Mouse (Mus musculus): ENCODE measurements around the gene U2af1. TPM values are rescaled to one million over a fixed set of nuclear protein-coding genes. Genes with fewer than 3 reads are reported as not detected.

U2af1 gene
- polyA plus RNA-seq, 1 experiment from 2014 or later = 204 TPM

- Histone ChIP-seq H3K36me3 (ENCODE audit: control insufficient read depth, insufficient read depth) (no peaks in the 10 kb centered on the region), H3K27ac (ENCODE audit: low read length) (peak within 1 kb of the TSS; percentile 48), H3K27me3 (ENCODE audit: control insufficient read depth, insufficient read depth, low read length) (peaks cover 13% of the 10 kb centered on the region), H3K4me2 (ENCODE audit: low read depth, low read length) (peak within 1 kb of the TSS; percentile 90), H3K9ac (ENCODE audit: low read length) (peak within 1 kb of the TSS; percentile 60), H3K4me3 (ENCODE audit: low read length) (peak within 1 kb of the TSS; percentile 58), H3K4me1 (ENCODE audit: control insufficient read depth, insufficient read depth, low read length) (peaks cover 21% of the 10 kb centered on the region), H3K9me3 (replicated peaks; ENCODE audit: control insufficient read depth, low read length) (no peaks in the 10 kb centered on the region)
- 3% methylated on average over 57 of the region's 61 CpGs for WGBS
- ATAC-seq (replicated peaks; ENCODE audit: extremely low read depth, insufficient read depth, low FRiP score) = peak; percentile 92
Observed at GRCm38 (mm10) chr17:31636942-31637811, 21.5 kb downstream of the U2af1 start, which contains the start of gene Cbs. Gene Cbs, minus strand, starts transcription at chr17:31637238.

- 4% methylated on average over 45 of the region's 45 CpGs for WGBS
- no peak overlapping the region for H3K27ac ChIP-seq (ENCODE audit: low read length)
Observed at GRCm38 (mm10) chr17:31636277-31636941, 22.3 kb downstream of the U2af1 start.

GRCm38 (mm10) chr17:31635781-31636180, 22.9 kb downstream of the U2af1 start:
- 52% methylated on average over 11 of the region's 11 CpGs for WGBS
- H3K4me2 ChIP-seq (ENCODE audit: low read depth, low read length) = no peak overlapping the region
- no peak for ATAC-seq (replicated peaks; ENCODE audit: extremely low read depth, insufficient read depth, low FRiP score)
- H3K27ac ChIP-seq (ENCODE audit: low read length) = no peak overlapping the region
- no peak overlapping the region for H3K4me3 ChIP-seq (ENCODE audit: low read length)
- no peaks in the 10 kb centered on the region for H3K9me3 ChIP-seq (replicated peaks; ENCODE audit: control insufficient read depth, low read length)
- H3K9ac ChIP-seq (ENCODE audit: low read length) = no peak overlapping the region
- peaks cover 13% of the 10 kb centered on the region for H3K27me3 ChIP-seq (ENCODE audit: control insufficient read depth, insufficient read depth, low read length)
- no peaks in the 10 kb centered on the region for H3K36me3 ChIP-seq (ENCODE audit: control insufficient read depth, insufficient read depth)
- H3K4me1 ChIP-seq (ENCODE audit: control insufficient read depth, insufficient read depth, low read length) = peaks cover 21% of the 10 kb centered on the region

More at GRCm38 (mm10) chr17:31636277-31636941, 22.3 kb downstream of the U2af1 start:
- Histone ChIP-seq H3K4me3 (ENCODE audit: low read length) (peak overlapping the region; percentile 58), H3K9me3 (replicated peaks; ENCODE audit: control insufficient read depth, low read length) (no peaks in the 10 kb centered on the region), H3K36me3 (ENCODE audit: control insufficient read depth, insufficient read depth) (no peaks in the 10 kb centered on the region), H3K4me2 (ENCODE audit: low read depth, low read length) (peak overlapping the region; percentile 90), H3K4me1 (ENCODE audit: control insufficient read depth, insufficient read depth, low read length) (peaks cover 21% of the 10 kb centered on the region), H3K9ac (ENCODE audit: low read length) (peak overlapping the region; percentile 60), H3K27me3 (ENCODE audit: control insufficient read depth, insufficient read depth, low read length) (peaks cover 13% of the 10 kb centered on the region)
- peak; percentile 35 for ATAC-seq (replicated peaks; ENCODE audit: extremely low read depth, insufficient read depth, low FRiP score)

DNA sequence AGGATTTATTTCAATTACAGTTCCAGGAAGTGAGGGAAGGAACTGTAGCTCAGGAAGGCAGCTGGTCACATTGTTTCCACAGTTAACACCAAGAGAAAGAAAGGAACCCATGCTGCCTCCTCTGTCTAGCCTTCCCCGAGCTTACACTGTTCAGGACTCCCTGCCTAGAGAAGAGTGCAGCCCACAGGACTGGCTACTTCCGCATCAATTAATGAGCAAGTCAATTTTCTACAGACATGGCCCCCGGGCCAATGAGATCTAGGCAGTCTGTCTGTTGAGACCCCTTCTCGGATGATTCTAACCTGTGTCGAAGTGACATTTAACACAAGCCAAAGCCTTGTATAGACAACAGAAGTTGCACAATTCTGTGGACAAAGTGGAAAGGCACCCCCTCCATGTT, 23.8 kb downstream of the U2af1 start:
- H3K4me2 ChIP-seq (ENCODE audit: low read depth, low read length) = no peak overlapping the region
- no peak for ATAC-seq (replicated peaks; ENCODE audit: extremely low read depth, insufficient read depth, low FRiP score)
- H3K9ac ChIP-seq (ENCODE audit: low read length) = no peak overlapping the region
- H3K27ac ChIP-seq (ENCODE audit: low read length) = no peak overlapping the region
- no peak overlapping the region for H3K4me3 ChIP-seq (ENCODE audit: low read length)
- H3K4me1 ChIP-seq (ENCODE audit: control insufficient read depth, insufficient read depth, low read length) = peaks cover 21% of the 10 kb centered on the region
- H3K36me3 ChIP-seq (ENCODE audit: control insufficient read depth, insufficient read depth) = no peaks in the 10 kb centered on the region
- peaks cover 13% of the 10 kb centered on the region for H3K27me3 ChIP-seq (ENCODE audit: control insufficient read depth, insufficient read depth, low read length)
- 68% methylated on average over 5 of the region's 5 CpGs for WGBS
- H3K9me3 ChIP-seq (replicated peaks; ENCODE audit: control insufficient read depth, low read length) = no peaks in the 10 kb centered on the region

DNA sequence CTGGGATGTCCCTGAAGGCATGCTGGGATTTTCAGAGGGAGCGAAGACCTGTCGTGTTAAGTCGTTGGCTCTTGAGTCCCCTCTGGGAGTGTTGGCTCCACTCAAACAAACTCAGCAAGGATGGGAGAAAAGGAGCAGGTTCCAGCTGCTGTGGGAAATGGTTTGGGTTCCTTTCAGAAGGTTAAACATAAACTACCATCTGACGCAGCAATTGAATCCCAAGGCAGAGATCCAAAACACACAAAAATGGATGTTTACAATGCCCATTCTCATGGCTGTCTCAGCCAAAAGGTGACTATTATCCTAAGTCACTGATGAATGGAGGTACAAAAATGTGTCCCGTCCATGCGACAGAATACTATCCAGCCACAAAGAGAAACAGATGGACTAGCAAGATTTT, 25.7 kb downstream of the U2af1 start:
- Histone ChIP-seq H3K9me3 (replicated peaks; ENCODE audit: control insufficient read depth, low read length) (no peaks in the 10 kb centered on the region), H3K9ac (ENCODE audit: low read length) (no peak overlapping the region), H3K36me3 (ENCODE audit: control insufficient read depth, insufficient read depth) (no peaks in the 10 kb centered on the region), H3K4me3 (ENCODE audit: low read length) (no peak overlapping the region), H3K4me1 (ENCODE audit: control insufficient read depth, insufficient read depth, low read length) (peaks cover 18% of the 10 kb centered on the region), H3K27me3 (ENCODE audit: control insufficient read depth, insufficient read depth, low read length) (peaks cover 13% of the 10 kb centered on the region), H3K27ac (ENCODE audit: low read length) (no peak overlapping the region), H3K4me2 (ENCODE audit: low read depth, low read length) (no peak overlapping the region)
- WGBS = 75% methylated on average over 6 of the region's 6 CpGs
- no peak for ATAC-seq (replicated peaks; ENCODE audit: extremely low read depth, insufficient read depth, low FRiP score)

DNA sequence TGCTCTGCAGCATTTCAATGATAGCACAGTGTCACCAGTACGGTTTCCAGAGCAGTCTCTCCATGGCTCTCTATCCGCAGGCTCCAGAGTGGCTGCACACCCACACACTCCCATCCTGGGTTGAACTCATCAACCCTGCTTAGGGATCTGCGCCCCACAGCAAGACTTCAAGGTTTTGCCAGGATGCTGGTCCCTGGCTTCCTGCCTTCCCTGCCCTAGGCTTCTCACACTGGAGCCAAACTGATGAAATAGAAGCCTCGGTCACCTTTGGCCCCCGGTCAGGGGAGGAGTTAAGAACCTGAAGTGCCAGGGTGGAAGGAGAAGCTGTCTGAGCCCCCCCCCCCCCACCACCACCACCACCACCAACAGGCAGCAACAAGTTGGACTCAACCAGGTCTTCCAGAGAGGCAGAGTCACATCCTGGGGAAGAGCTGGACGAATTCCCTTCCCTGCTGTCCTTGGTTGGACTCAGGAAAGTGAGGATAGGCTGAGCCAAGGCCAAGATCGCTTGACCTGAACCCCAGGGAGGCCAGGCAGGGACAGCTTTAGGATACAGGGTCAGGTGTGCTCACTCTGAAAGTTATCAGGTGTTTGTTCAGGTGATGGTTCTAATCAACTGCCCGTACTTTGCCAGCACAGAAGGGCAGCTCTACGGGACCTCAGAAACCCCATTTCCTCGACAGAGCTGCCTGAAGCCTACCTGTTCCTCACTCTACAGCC, 27.5 kb downstream of the U2af1 start:
- Histone ChIP-seq H3K9ac (ENCODE audit: low read length) (no peak overlapping the region), H3K9me3 (replicated peaks; ENCODE audit: control insufficient read depth, low read length) (no peaks in the 10 kb centered on the region; the same call in 1 of the 2 replicates), H3K4me3 (ENCODE audit: low read length) (no peak overlapping the region), H3K4me2 (ENCODE audit: low read depth, low read length) (no peak overlapping the region), H3K27ac (ENCODE audit: low read length) (no peak overlapping the region), H3K36me3 (ENCODE audit: control insufficient read depth, insufficient read depth) (no peaks in the 10 kb centered on the region), H3K4me1 (ENCODE audit: control insufficient read depth, insufficient read depth, low read length) (peaks cover 2% of the 10 kb centered on the region), H3K27me3 (ENCODE audit: control insufficient read depth, insufficient read depth, low read length) (peaks cover 9% of the 10 kb centered on the region)
- 60% methylated on average over 10 of the region's 10 CpGs for WGBS
- ATAC-seq (replicated peaks; ENCODE audit: extremely low read depth, insufficient read depth, low FRiP score) = no peak

GRCm38 (mm10) chr17:31627961-31628360, 30.7 kb downstream of the U2af1 start:
- Histone ChIP-seq H3K36me3 (ENCODE audit: control insufficient read depth, insufficient read depth) (no peaks in the 10 kb centered on the region), H3K4me3 (ENCODE audit: low read length) (no peak overlapping the region), H3K27me3 (ENCODE audit: control insufficient read depth, insufficient read depth, low read length) (no peaks in the 10 kb centered on the region), H3K4me1 (ENCODE audit: control insufficient read depth, insufficient read depth, low read length) (no peaks in the 10 kb centered on the region), H3K4me2 (ENCODE audit: low read depth, low read length) (no peak overlapping the region), H3K27ac (ENCODE audit: low read length) (no peak overlapping the region), H3K9ac (ENCODE audit: low read length) (no peak overlapping the region), H3K9me3 (replicated peaks; ENCODE audit: control insufficient read depth, low read length) (no peaks in the 10 kb centered on the region; the same call in 1 of the 2 replicates)
- no peak for ATAC-seq (replicated peaks; ENCODE audit: extremely low read depth, insufficient read depth, low FRiP score)
- WGBS = 88% methylated on average over 2 of the region's 2 CpGs

- ATAC-seq (replicated peaks; ENCODE audit: extremely low read depth, insufficient read depth, low FRiP score) = no peak
- WGBS = 84% methylated on average over 4 of the region's 4 CpGs
- H3K9me3 ChIP-seq (replicated peaks; ENCODE audit: control insufficient read depth, low read length) = no peaks in the 10 kb centered on the region; the same call in 1 of the 2 replicates
- H3K4me1 ChIP-seq (ENCODE audit: control insufficient read depth, insufficient read depth, low read length) = no peaks in the 10 kb centered on the region
- no peak overlapping the region for H3K27ac ChIP-seq (ENCODE audit: low read length)
- H3K4me3 ChIP-seq (ENCODE audit: low read length) = no peak overlapping the region
- H3K27me3 ChIP-seq (ENCODE audit: control insufficient read depth, insufficient read depth, low read length) = no peaks in the 10 kb centered on the region
- H3K4me2 ChIP-seq (ENCODE audit: low read depth, low read length) = no peak overlapping the region
- no peak overlapping the region for H3K9ac ChIP-seq (ENCODE audit: low read length)
- H3K36me3 ChIP-seq (ENCODE audit: control insufficient read depth, insufficient read depth) = no peaks in the 10 kb centered on the region
Observed at GRCm38 (mm10) chr17:31623101-31623500, 35.6 kb downstream of the U2af1 start.
